Mouse (Mus musculus) kidney, postnatal 0 days (tissue): ENCODE measurements around the gene Ankrd11. TPM values are rescaled to one million over a fixed set of nuclear protein-coding genes. Genes with fewer than 3 reads are reported as not detected.
A peak's percentile ranks its signal among the peaks of the same experiment; 100 is the strongest.

ENCODE experiments used
- ATAC-seq: fragments of 200-750 bp; cut with Nextera tagmentation; replicated peaks from 2 replicates; pipeline ENCODE4 v1.8.0; 2017; ENCODE audit warnings: low read depth, moderate number of reproducible peaks, moderate TSS enrichment, moderate library complexity; ENCODE audit not compliant: low FRiP score
- DNase-seq: peaks from one replicate; pipeline ENCODE4 v3.0.0-alpha.2; 2016; ENCODE audit warnings: low spot score
- H3K27ac ChIP-seq: fragments of 300-500 bp; sonication (generic); 2 replicates; pipeline ENCODE4 v1.5.1; 2014; ENCODE audit warnings: mild to moderate bottlenecking
- H3K27me3 ChIP-seq: fragments of 300-500 bp; sonication (generic); 2 replicates; pipeline ENCODE4 v1.6.1; 2014; ENCODE audit warnings: low read length, mixed read lengths; ENCODE audit not compliant: insufficient read depth
- H3K36me3 ChIP-seq: fragments of 300-500 bp; sonication (generic); 2 replicates; pipeline ENCODE4 v1.6.1; 2014; ENCODE audit warnings: low read length, mixed read lengths; ENCODE audit not compliant: insufficient read depth
- H3K4me1 ChIP-seq: fragments of 300-500 bp; sonication (generic); replicated peaks from 2 replicates; pipeline ENCODE4 v1.6.1; 2014; ENCODE audit warnings: antibody characterized with exemption, low read length, mixed read lengths; ENCODE audit not compliant: insufficient read depth
- H3K4me2 ChIP-seq: fragments of 300-500 bp; sonication (generic); 2 replicates; pipeline ENCODE4 v1.6.1; 2014; ENCODE audit warnings: mild to moderate bottlenecking, low read length, moderate library complexity, mixed read lengths
- H3K4me3 ChIP-seq: fragments of 300-500 bp; sonication (generic); replicated peaks from 2 replicates; pipeline ENCODE4 v1.5.1; 2014; ENCODE audit warnings: low read depth, low read length
- H3K9ac ChIP-seq: fragments of 300-500 bp; sonication (generic); 2 replicates; pipeline ENCODE4 v1.6.1; 2014; ENCODE audit warnings: low read depth, low read length
- H3K9me3 ChIP-seq: fragments of 300-500 bp; sonication (generic); replicated peaks from 2 replicates; pipeline ENCODE4 v1.6.1; 2016; ENCODE audit warnings: low read length, inconsistent platforms, mixed read lengths
- CTCF ChIP-seq: IDR thresholded peaks from 2 replicates; pipeline ENCODE4 v1.5.1; 2016; ENCODE audit warnings: antibody characterized with exemption, low read depth, mild to moderate bottlenecking, moderate library complexity
- WGBS: fragments of 180-500 bp; shearing (Covaris S2); extraction: QIAGEN DNeasy Blood & Tissue Kit; methylation state at CpG from one replicate; pipeline ENCODE4 v1.1.7; 2014; 5-methylcytosine and 5-hydroxymethylcytosine counted together
- polyA plus RNA-seq: library from polyadenylated mRNA; unstranded; fragments of >200 nt; fragmentation: Nextera tagmentation; extraction: Ambion mirVana; gene quantifications from 2 replicates; pipeline ENCODE4 v1.2.1, GENCODE M21; 2015

Gene Ankrd11
- polyA plus RNA-seq, 1 experiment from 2014 or later = 57.9 TPM

- H3K4me1 ChIP-seq = peaks cover 17% of the 10 kb centered on the region
- no peaks in the 10 kb centered on the region for H3K27me3 ChIP-seq
- no peak overlapping the region for H3K27ac ChIP-seq
- no peaks in the 10 kb centered on the region for H3K9me3 ChIP-seq
- H3K4me2 ChIP-seq = no peak overlapping the region
- no peak overlapping the region for H3K9ac ChIP-seq
- ATAC-seq (no peak), DNase-seq (no peak)
- H3K4me3 ChIP-seq = no peak overlapping the region
- TF ChIP-seq CTCF = no peak
- H3K36me3 ChIP-seq = no peaks in the 10 kb centered on the region
Measured at GRCm38 (mm10) chr8:122933973-122934372, 108.1 kb downstream of the Ankrd11 start.

DNA sequence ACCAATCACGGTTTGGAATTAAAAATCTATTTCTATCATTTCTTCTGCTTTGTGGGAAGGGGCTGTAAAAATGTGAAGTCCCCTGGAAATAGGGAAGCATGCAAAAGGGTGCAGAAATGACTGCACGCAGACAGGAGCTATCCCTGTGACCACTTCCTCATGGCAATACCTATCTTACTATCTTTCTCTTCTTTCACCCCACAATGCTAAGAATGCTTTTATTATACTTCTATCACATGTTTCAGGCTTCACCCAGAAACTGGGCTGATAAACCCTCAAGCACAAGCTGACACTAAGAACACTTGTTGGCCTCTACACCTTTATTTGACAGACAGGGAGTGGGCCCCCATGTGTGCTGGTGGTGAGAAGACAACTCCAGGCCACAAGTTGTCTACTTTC, 109.5 kb downstream of the Ankrd11 start:
- no peaks in the 10 kb centered on the region for H3K27me3 ChIP-seq
- H3K4me3 ChIP-seq = no peak overlapping the region
- H3K4me1 ChIP-seq = peaks cover 4% of the 10 kb centered on the region
- 77% methylated on average over 2 of the region's 2 CpGs for WGBS
- TF ChIP-seq CTCF = no peak
- no peak overlapping the region for H3K4me2 ChIP-seq
- H3K36me3 ChIP-seq = no peaks in the 10 kb centered on the region
- no peak for ATAC-seq
- H3K27ac ChIP-seq = no peak overlapping the region
- no peak overlapping the region for H3K9ac ChIP-seq
- no peaks in the 10 kb centered on the region for H3K9me3 ChIP-seq
- no peak for DNase-seq

DNA sequence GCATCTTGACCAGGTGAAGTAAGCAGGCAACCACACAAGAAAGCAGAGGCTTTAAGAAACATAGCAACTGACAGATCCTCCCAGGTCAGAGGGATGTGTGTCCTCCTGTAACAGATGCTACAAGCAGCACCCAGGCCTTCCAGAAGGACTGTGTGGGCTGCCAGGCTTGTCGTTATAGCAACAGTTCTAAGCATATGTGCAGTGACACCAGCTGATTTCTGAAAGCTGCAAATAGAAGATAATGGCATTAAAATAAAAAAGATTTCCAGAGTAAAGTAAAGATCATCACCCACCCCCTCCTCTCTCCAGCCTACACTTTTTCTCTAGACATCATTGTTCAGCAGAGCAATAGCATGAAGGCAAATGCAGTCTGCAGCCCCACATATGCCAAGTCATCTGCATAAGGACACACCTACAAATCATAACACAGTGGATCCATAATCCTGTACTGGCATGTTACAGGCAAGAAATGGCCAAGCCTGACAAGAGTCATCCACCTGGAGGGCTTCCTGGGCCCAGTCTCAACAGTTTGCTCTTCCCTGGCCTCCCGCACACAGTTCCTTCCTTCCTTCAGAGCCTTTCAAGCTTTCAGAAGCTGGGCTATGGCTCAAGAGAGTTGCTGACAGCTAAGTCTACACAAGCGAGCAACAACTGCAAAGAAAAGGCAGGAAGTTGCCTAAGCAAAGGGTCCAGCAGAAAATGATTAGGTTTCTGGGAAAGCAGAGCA, 110.1 kb downstream of the Ankrd11 start:
- no peak for TF ChIP-seq CTCF
- DNase-seq (no peak), ATAC-seq (no peak)
- no peak overlapping the region for H3K9ac ChIP-seq
- H3K4me3 ChIP-seq = no peak overlapping the region
- no peaks in the 10 kb centered on the region for H3K36me3 ChIP-seq
- H3K4me1 ChIP-seq = no peaks in the 10 kb centered on the region
- no peak overlapping the region for H3K27ac ChIP-seq
- H3K9me3 ChIP-seq = no peaks in the 10 kb centered on the region
- 63% methylated on average over 3 of the region's 3 CpGs for WGBS
- no peak overlapping the region for H3K4me2 ChIP-seq
- H3K27me3 ChIP-seq = no peaks in the 10 kb centered on the region

GRCm38 (mm10) chr8:122928631-122929224, 113.3 kb downstream of the Ankrd11 start:
- TF ChIP-seq CTCF = no peak
- DNase-seq (no peak), ATAC-seq (no peak)

DNA sequence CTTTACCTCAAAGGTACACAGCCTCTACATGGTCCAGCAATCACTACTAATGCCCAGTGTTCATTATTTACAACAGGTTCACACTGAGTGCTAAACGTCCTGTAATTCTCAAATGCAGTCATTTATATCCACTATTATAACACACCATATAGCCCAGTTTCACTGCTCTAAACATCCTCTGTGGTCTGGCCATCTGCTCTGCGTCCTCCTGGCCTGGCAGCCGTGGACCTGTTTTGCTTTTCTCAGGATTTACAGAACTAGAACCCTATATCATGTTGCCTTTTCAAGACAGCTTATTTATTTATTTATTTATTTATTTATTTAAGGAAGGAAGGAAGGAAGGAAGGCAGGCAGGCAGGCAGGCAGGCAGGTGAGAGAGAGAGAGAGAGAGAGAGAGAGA, 114.2 kb downstream of the Ankrd11 start:
- H3K27ac ChIP-seq = no peak overlapping the region
- no peaks in the 10 kb centered on the region for H3K36me3 ChIP-seq
- no peak overlapping the region for H3K4me3 ChIP-seq
- H3K4me1 ChIP-seq = 0 out of 2 replicates have a peak, but pooled peaks cover 5% of the 10 kb centered on the region
- no peak for TF ChIP-seq CTCF
- ATAC-seq (no peak), DNase-seq (no peak)
- 40% methylated on average over 3 of the region's 3 CpGs for WGBS
- no peak overlapping the region for H3K4me2 ChIP-seq
- no peak overlapping the region for H3K9ac ChIP-seq
- no peaks in the 10 kb centered on the region for H3K9me3 ChIP-seq
- no peaks in the 10 kb centered on the region for H3K27me3 ChIP-seq

More at GRCm38 (mm10) chr8:122928631-122929224, 113.3 kb downstream of the Ankrd11 start:
- H3K9me3 ChIP-seq = no peaks in the 10 kb centered on the region
- no peaks in the 10 kb centered on the region for H3K27me3 ChIP-seq
- no peak overlapping the region for H3K9ac ChIP-seq
- no peak overlapping the region for H3K27ac ChIP-seq
- H3K36me3 ChIP-seq = no peaks in the 10 kb centered on the region
- H3K4me2 ChIP-seq = no peak overlapping the region
- H3K4me1 ChIP-seq = 0 out of 2 replicates have a peak, but pooled peaks cover 4% of the 10 kb centered on the region
- no peak overlapping the region for H3K4me3 ChIP-seq
- WGBS = 78% methylated on average over 7 of the region's 7 CpGs

- Histone ChIP-seq H3K27me3 (no peaks in the 10 kb centered on the region), H3K4me2 (no peak overlapping the region), H3K9ac (no peak overlapping the region), H3K27ac (no peak overlapping the region), H3K4me1 (0 out of 2 replicates have a peak, but pooled peaks cover 5% of the 10 kb centered on the region), H3K4me3 (no peak overlapping the region), H3K9me3 (no peaks in the 10 kb centered on the region), H3K36me3 (no peaks in the 10 kb centered on the region)
- TF ChIP-seq CTCF = peak; percentile 50
- 83% methylated on average over 7 of the region's 7 CpGs for WGBS
- DNase-seq = no peak
- ATAC-seq = no peak
Measured at GRCm38 (mm10) chr8:122926782-122927181, 115.3 kb downstream of the Ankrd11 start.
